Mouse (Mus musculus) spleen, postnatal 0 days (tissue): ENCODE measurements around the gene Gm42417. TPM values are rescaled to one million over a fixed set of nuclear protein-coding genes. Genes with fewer than 3 reads are reported as not detected.

Source experiments
- polyA plus RNA-seq: library from polyadenylated mRNA; unstranded; fragments of >200 nt; fragmentation: Nextera tagmentation; extraction: Ambion mirVana; gene quantifications from 2 replicates; pipeline ENCODE4 v1.2.1, GENCODE M21; 2015

Gm42417 gene
- polyA plus RNA-seq = 0.32 TPM in 1 of 2 replicates, not detected in the other

DNA sequence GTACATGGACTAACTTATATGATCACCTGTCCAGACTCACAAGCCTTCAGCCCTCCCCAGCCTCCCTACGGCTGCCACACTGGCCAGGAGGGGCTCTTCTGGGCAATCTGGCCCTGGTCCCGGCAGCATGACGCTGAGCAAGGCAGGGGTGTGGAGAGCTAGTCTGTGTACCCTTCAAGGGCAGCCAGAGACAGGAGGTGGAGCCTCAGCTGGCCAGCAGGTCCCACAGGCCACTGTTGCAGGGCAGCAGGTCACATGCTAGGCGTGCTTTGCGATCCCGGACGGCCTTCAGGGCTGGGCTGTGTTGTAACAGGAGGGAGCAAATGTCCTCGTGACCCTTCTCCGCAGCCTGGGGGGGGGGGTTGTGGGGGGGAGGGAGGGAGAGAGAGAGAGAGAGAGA is at the start of gene Gm42417:
Gene Gm42417 (minus strand): TSS at position 244 of the 400 bp plus-strand sequence.

DNA sequence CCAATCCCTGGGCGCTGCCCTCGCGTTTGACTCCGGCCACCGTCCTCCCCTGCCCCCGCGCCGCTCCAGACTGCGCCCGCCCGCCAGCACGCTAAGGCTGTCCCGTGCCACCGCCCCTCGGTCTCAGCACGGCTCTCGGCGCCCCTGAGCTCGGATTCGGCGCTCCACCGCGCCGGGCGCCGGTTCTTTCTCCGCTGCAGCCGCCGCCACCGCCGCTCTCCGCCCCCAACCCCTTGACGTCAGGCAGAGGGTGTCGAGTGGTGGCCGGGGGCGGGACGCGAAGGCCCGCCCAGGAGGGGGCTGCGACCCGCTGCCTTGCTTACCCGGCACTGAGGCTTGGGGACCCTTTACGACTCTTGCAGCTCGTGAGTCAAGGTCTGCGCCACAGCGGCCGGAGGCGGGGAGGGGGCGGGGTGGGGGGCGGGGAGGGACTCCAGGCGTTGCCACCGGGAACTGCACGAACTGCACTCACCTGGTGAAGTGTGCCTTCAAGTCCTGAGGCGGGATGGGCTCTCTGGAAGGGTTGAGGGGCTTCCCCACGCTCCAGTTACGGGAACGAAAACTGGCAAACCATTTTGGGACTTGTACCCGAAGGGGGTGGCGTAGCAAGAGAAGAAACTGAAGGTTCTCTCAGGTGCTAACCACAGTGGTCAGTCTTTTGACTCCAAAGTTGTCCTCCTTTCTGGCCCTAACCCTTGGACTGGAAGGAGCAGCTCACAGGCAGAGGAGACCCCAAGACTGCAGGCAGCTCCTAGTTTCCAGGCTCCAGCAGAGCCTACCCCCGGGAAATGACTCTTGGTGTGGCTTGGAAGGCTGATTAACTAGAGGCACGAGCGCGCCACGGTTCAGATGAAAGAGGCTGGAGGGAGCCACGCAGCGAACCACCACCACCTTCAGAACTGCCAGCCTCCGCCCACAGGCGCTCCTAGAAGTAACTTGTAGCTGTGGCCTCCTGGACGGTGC is 19.1 kb upstream of the Gm42417 start, which contains the start of gene Sema4c:
Gene Sema4c (minus strand): TSS at position 319 of the 963 bp plus-strand sequence.

DNA sequence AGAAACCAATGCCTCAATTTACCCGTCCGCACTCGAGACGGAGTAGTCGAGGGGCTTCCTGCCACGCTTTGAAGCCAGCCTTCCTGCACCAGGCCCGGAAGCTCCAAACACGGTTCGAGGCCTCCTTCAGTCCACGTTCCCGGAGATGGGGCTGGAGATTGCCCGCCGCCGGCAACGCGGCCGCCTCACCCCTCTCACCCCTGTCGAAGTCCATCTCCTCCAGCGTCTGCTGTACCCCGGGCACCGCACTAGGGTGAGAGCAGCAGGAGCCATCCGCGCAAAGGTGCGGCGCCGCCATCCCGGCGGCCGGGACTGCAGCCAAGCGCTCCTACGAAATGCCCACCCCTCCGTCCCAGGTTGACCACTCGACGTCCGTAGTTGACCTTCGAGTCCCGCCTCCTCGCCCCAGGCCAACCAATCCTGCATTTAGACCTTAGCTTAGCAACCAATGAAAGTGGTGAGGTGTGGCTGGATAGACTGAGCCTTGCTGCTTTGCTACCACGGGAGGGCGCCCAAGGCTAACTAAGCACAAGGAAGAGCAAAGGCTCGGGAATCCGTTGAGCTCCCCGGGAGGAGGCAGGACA is 7.8 kb upstream of the Gm42417 start, which contains the start of gene Ankrd39:
Gene Ankrd39 (minus strand): TSS at position 558 of the 584 bp plus-strand sequence.

DNA sequence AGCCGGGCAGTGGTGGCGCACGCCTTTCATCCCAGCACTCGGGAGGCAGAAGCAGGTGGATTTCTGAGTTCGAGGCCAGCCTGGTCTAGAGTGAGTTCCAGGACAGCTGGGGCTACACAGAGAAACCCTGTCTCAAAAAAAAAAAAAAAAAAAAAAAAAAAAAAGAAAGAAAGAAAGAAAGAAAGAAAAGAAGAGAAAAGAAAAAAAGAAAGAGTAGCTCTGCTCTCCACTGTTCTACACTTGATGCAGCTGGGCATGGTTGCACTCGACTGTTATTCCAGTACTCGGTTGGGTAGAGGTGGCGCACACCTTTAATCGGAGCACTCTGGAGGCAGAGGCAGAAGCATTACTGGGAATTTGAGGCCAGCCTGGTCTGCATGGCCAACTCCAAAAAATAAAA is 2.4 kb downstream of the Gm42417 start, which contains the start of gene Ankrd23:
Gene Ankrd23 (minus strand): TSS at position 101 of the 400 bp plus-strand sequence.

DNA sequence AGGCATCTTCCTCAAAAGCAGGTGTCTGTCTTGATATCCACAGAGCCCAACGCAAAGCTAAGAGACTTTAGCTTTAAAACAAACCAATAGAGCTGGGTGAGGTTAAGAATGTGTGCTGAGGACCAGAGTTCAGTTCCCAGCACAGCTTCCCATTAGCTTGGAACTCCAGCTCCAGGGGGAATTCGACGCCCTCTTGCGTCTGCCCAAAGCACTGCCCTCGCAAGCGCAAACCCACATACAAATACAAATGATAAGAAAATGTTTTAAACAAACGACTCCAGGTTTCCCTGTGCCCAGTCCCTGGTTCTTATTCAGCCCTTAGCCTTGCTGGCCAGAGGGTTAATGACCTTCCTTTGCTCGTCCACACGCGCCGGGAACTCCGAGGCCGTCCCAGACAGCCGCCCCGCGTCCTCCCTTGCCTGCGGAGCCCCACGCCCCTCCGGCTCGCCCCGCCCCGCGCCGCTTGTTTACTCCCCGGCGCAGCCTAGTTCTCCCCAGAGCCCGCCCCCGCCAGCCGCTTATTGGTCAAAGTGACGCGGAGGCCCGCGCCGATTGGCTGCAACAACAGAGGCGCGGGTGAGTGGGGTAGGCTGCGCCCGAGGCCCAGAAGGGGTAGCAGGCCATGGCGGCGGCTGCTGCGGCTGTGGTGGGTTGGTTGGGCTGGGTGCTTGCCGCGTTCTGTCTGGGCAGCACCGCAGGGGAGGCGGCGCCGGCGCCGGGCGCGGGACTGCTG is 27.8 kb downstream of the Gm42417 start, which contains the start of gene Cnnm3:
Gene Cnnm3 (plus strand): TSS at position 579 of the 733 bp plus-strand sequence.

Other genes with a start within 250 kb of the Gm42417 start
- gene Arid5a, start 231.7 kb downstream of the Gm42417 start, polyA plus RNA-seq = 8.3 and 10.4 TPM in 2 replicates
- gene Kansl3, start 170.2 kb downstream of the Gm42417 start, polyA plus RNA-seq = 15.3 and 16.2 TPM in 2 replicates
- 0.10 and 0.16 TPM in 2 replicates for gene Fer1l5, start 167.1 kb downstream of the Gm42417 start, polyA plus RNA-seq
- 14.2 and 15.4 TPM in 2 replicates for gene Lman2l, start 94.2 kb downstream of the Gm42417 start, polyA plus RNA-seq
- 4.3 and 6.3 TPM in 2 replicates for gene Cnnm4, start 67.8 kb downstream of the Gm42417 start, polyA plus RNA-seq
- 2.0 and 2.8 TPM in 2 replicates for gene Cnnm3, start 27.6 kb downstream of the Gm42417 start, polyA plus RNA-seq
- gene Ankrd23, start 2.5 kb downstream of the Gm42417 start, polyA plus RNA-seq = 4.8 and 8.5 TPM in 2 replicates
- gene Ankrd39, start 8.0 kb upstream of the Gm42417 start, polyA plus RNA-seq = 10.7 and 15.7 TPM in 2 replicates
- gene Sema4c, start 18.9 kb upstream of the Gm42417 start, polyA plus RNA-seq = 3.9 and 5.1 TPM in 2 replicates
- 0.42 and 0.88 TPM in 2 replicates for gene Fam178b, start 143.8 kb upstream of the Gm42417 start, polyA plus RNA-seq
- gene Cox5b, start 152.0 kb upstream of the Gm42417 start, polyA plus RNA-seq = 545 and 584 TPM in 2 replicates
- gene 4933424G06Rik, start 170.7 kb upstream of the Gm42417 start, polyA plus RNA-seq = not detected in 2 replicates
- 23.0 and 24.7 TPM in 2 replicates for gene Actr1b, start 175.0 kb upstream of the Gm42417 start, polyA plus RNA-seq
- gene Zap70, start 222.4 kb upstream of the Gm42417 start, polyA plus RNA-seq = 0.41 and 0.59 TPM in 2 replicates